Mouse (Mus musculus): ENCODE data around the gene Tnn. TPM values are rescaled to one million over a fixed set of nuclear protein-coding genes. Genes with fewer than 3 reads are reported as not detected.

The Tnn gene
- polyA plus RNA-seq, 1 experiment from 2014 or later = 20.2 TPM

DNA sequence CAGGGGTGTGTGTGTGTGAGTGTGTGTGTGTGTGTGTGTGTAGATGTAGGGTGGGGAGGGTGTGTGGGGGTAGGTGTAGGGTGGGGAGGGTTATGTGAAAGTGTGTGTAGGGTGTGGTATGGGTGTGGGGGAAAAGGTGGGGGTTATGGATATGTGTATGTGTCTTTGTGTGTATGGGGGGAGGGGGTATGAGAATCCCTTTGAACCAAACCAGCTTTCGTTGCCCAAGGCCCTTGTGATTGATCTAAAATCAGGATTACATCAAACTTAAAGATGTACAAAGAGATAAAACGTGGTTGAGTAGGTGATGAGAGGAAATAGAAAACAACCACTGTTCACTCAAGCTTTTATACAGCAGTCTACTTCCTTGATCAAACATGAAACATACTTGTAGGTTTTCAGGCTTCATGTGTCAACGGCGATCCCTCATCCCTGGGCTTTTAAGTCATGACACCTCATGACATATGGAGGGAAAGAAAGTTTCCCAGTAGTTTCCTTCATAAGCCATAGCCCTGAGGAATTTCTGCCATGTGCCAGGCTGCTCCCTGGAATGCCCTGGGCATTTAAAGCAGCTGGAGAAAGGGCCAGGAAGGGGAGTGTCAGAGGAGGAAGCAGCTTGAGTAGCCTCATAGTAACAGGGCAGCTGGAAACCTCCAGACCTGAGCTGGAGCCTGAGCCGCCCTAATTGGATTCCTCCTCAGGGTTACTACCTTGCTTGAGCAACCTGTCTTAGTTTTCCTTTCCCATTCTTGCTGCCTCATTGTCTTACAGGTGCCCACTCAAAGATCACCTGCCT lies 99.7 kb downstream of the Tnn start:
- H3K9me3 ChIP-seq (ENCODE audit: control insufficient read depth, low read depth, low read length) = no peaks in the 10 kb centered on the region
- H3K36me3 ChIP-seq (ENCODE audit: control insufficient read depth, insufficient read depth, low read length) = no peaks in the 10 kb centered on the region
- no peak overlapping the region for H3K4me3 ChIP-seq (ENCODE audit: low read depth, low read length)
- H3K9ac ChIP-seq (replicated peaks; ENCODE audit: low read depth, low read length) = no peak overlapping the region
- no peak overlapping the region for H3K4me2 ChIP-seq (replicated peaks; ENCODE audit: low read depth, low read length)
- H3K4me1 ChIP-seq (ENCODE audit: control insufficient read depth, insufficient read depth, low read length) = no peaks in the 10 kb centered on the region
- ATAC-seq (ENCODE audit: insufficient number of reproducible peaks, insufficient read depth, low FRiP score, low read depth) = no peak
- WGBS = 67% methylated on average over 5 of the region's 5 CpGs
- H3K27me3 ChIP-seq (ENCODE audit: control insufficient read depth, insufficient read depth, low read length) = no peaks in the 10 kb centered on the region
- H3K27ac ChIP-seq (ENCODE audit: low read length) = no peak overlapping the region

DNA sequence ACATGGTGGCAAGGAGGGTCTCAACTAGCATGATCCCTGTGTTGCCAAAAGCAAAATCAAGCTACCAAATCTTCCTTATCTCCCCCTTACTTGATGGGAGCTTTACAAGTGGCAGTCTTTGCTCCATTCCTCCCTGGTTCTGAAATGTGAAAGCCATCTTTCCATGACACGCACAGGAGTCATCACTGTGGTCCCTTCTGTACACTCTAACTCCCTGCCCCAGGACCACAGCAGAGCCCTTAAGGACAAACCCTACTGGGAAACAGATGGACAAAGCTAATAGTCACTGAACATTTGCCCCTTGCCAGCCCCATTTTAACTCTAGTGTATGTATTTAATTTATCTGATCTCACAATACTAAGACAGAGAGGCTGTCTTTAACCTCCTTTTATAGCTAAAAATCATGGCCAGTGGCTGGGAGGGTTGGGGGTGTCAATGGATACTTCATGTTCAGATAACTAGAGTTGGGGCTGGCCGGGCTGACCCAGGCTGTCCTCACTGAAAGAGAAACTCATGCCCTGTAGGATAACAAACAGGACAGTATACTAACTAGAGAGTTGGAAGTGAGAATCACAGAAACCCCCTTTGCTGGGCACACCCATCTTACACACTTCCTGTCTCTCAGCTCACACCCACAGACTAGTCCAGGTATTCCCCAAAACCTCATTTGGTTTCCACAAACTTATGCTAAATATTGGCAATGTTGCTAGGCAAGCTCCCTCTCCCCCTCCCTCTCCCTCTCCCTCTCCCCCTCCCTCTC lies 100.6 kb downstream of the Tnn start:
- Histone ChIP-seq H3K9me3 (ENCODE audit: control insufficient read depth, low read depth, low read length) (no peaks in the 10 kb centered on the region), H3K27me3 (ENCODE audit: control insufficient read depth, insufficient read depth, low read length) (no peaks in the 10 kb centered on the region), H3K4me1 (ENCODE audit: control insufficient read depth, insufficient read depth, low read length) (no peaks in the 10 kb centered on the region), H3K9ac (replicated peaks; ENCODE audit: low read depth, low read length) (no peak overlapping the region), H3K4me2 (replicated peaks; ENCODE audit: low read depth, low read length) (no peak overlapping the region), H3K27ac (ENCODE audit: low read length) (no peak overlapping the region), H3K4me3 (ENCODE audit: low read depth, low read length) (no peak overlapping the region), H3K36me3 (ENCODE audit: control insufficient read depth, insufficient read depth, low read length) (no peaks in the 10 kb centered on the region)
- no peak for ATAC-seq (ENCODE audit: insufficient number of reproducible peaks, insufficient read depth, low FRiP score, low read depth)
- 87% methylated on average over 2 of the region's 2 CpGs for WGBS

DNA sequence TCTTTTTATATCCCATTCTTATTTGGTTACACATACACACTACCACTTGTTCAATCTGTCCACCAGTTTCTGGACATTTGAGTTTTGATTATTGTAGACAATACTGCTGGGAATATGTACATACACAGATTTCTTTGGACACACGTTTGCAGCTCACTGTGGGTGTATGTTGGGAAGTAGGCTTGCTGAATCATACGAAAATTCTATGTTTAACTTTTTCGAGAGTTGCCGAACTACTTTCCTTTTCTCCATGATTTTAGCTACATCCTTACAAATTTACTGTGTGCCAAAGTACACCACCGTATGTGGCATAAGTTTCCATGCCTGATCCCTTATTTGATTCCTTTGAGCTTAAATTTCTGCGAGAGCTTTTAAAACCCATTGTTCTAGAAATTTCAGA lies 102.5 kb downstream of the Tnn start:
- Histone ChIP-seq H3K9me3 (ENCODE audit: control insufficient read depth, low read depth, low read length) (no peaks in the 10 kb centered on the region), H3K27me3 (ENCODE audit: control insufficient read depth, insufficient read depth, low read length) (no peaks in the 10 kb centered on the region), H3K4me1 (ENCODE audit: control insufficient read depth, insufficient read depth, low read length) (no peaks in the 10 kb centered on the region), H3K36me3 (ENCODE audit: control insufficient read depth, insufficient read depth, low read length) (no peaks in the 10 kb centered on the region), H3K4me2 (replicated peaks; ENCODE audit: low read depth, low read length) (no peak overlapping the region), H3K27ac (ENCODE audit: low read length) (no peak overlapping the region), H3K4me3 (ENCODE audit: low read depth, low read length) (no peak overlapping the region), H3K9ac (replicated peaks; ENCODE audit: low read depth, low read length) (no peak overlapping the region)
- no peak for ATAC-seq (ENCODE audit: insufficient number of reproducible peaks, insufficient read depth, low FRiP score, low read depth)
- 90% methylated on average over 6 of the region's 6 CpGs for WGBS

DNA sequence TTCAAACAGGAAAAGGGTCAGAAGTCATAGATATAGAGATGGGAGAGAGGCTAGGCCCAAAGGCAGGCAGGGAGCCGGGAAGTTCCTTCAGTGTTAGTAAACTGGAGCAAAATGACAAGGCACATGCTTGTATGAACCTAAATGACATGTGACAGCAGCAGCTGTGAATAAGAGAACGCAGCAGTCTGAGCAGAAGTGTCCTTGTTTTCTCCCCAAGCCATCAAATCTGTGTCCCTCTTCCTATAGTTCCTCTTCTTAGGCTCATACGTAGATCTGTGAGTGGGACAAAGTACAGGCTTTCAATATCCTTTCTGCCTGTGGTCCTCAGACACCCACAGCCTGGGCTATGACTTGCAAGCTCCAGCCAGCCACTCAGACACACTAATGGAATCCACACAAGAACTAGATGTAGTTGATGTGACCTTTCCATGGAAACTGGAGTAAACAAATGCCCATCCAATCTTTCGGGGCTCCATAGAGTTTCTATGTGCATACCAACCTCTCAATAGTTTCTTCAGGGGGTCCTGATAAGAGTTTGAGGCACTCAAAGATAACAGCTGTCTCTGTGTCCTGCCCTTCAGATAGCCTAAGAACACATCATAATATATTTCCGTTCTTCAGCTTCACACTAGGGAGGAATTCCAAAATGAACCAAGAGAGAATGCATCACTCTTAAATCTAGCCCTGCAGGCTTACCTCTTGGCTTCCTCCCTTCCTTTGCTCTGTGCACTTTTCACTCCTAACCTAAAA lies 104.1 kb downstream of the Tnn start:
- Histone ChIP-seq H3K4me2 (replicated peaks; ENCODE audit: low read depth, low read length) (no peak overlapping the region), H3K36me3 (ENCODE audit: control insufficient read depth, insufficient read depth, low read length) (no peaks in the 10 kb centered on the region), H3K9me3 (ENCODE audit: control insufficient read depth, low read depth, low read length) (no peaks in the 10 kb centered on the region), H3K9ac (replicated peaks; ENCODE audit: low read depth, low read length) (no peak overlapping the region), H3K4me1 (ENCODE audit: control insufficient read depth, insufficient read depth, low read length) (no peaks in the 10 kb centered on the region), H3K27me3 (ENCODE audit: control insufficient read depth, insufficient read depth, low read length) (no peaks in the 10 kb centered on the region), H3K27ac (ENCODE audit: low read length) (no peak overlapping the region), H3K4me3 (ENCODE audit: low read depth, low read length) (no peak overlapping the region)
- 68% methylated on average over 5 of the region's 5 CpGs for WGBS
- no peak for ATAC-seq (ENCODE audit: insufficient number of reproducible peaks, insufficient read depth, low FRiP score, low read depth)

DNA sequence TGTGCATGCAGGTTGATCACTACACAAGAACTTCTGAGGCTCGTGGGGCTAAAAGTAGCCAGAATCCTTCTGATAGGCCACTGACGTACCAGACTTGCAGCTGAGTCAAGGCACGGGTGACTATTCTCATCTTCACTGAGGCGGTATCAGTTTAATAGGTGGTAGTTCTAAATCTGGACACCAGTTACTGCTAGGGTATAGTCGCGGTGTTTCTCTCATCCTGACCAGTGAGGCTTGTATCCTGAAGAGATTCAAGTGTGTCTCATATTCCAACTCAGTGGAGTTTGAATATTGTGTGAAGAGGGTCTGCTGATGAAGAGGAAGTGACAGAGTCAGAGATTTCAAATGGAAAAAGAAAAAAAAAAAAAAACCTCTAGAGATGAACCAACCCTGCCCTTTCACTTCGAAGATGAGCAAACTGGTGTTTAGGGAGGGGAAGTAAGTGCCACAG lies 105.9 kb downstream of the Tnn start:
- 86% methylated on average over 7 of the region's 7 CpGs for WGBS
- H3K27me3 ChIP-seq (ENCODE audit: control insufficient read depth, insufficient read depth, low read length) = no peaks in the 10 kb centered on the region
- no peaks in the 10 kb centered on the region for H3K36me3 ChIP-seq (ENCODE audit: control insufficient read depth, insufficient read depth, low read length)
- no peak overlapping the region for H3K4me2 ChIP-seq (replicated peaks; ENCODE audit: low read depth, low read length)
- H3K9ac ChIP-seq (replicated peaks; ENCODE audit: low read depth, low read length) = no peak overlapping the region
- peaks cover 6% of the 10 kb centered on the region; the same call in 1 of the 2 replicates for H3K4me1 ChIP-seq (ENCODE audit: control insufficient read depth, insufficient read depth, low read length)
- H3K27ac ChIP-seq (ENCODE audit: low read length) = no peak overlapping the region
- H3K4me3 ChIP-seq (ENCODE audit: low read depth, low read length) = no peak overlapping the region
- H3K9me3 ChIP-seq (ENCODE audit: control insufficient read depth, low read depth, low read length) = no peaks in the 10 kb centered on the region
- no peak for ATAC-seq (ENCODE audit: insufficient number of reproducible peaks, insufficient read depth, low FRiP score, low read depth)

DNA sequence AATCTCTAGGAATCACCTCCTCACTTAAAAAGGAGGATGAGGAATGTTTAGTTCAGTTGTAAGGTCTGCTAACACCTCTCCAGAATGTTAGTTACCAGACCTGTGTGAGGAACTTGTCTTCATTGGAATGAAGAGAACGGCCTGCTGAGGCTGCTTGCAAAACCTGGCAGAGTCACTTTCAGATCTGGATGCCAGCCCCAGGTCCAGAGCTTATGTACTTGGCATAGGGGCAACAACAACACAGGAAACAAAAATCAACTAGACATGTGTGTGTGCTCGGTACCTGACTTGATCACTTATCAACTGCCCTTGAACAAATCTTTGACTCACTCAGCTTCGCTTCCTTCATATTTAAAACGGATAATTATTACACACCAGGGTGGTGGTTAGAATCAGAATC lies 106.6 kb downstream of the Tnn start:
- H3K4me3 ChIP-seq (ENCODE audit: low read depth, low read length) = no peak overlapping the region
- H3K4me2 ChIP-seq (replicated peaks; ENCODE audit: low read depth, low read length) = no peak overlapping the region
- no peaks in the 10 kb centered on the region for H3K27me3 ChIP-seq (ENCODE audit: control insufficient read depth, insufficient read depth, low read length)
- ATAC-seq (ENCODE audit: insufficient number of reproducible peaks, insufficient read depth, low FRiP score, low read depth) = no peak
- no peaks in the 10 kb centered on the region for H3K9me3 ChIP-seq (ENCODE audit: control insufficient read depth, low read depth, low read length)
- H3K4me1 ChIP-seq (ENCODE audit: control insufficient read depth, insufficient read depth, low read length) = peaks cover 6% of the 10 kb centered on the region; the same call in 1 of the 2 replicates
- no peaks in the 10 kb centered on the region for H3K36me3 ChIP-seq (ENCODE audit: control insufficient read depth, insufficient read depth, low read length)
- H3K27ac ChIP-seq (ENCODE audit: low read length) = no peak overlapping the region
- no peak overlapping the region for H3K9ac ChIP-seq (replicated peaks; ENCODE audit: low read depth, low read length)
- WGBS = 90% methylated on average over 4 of the region's 4 CpGs

DNA sequence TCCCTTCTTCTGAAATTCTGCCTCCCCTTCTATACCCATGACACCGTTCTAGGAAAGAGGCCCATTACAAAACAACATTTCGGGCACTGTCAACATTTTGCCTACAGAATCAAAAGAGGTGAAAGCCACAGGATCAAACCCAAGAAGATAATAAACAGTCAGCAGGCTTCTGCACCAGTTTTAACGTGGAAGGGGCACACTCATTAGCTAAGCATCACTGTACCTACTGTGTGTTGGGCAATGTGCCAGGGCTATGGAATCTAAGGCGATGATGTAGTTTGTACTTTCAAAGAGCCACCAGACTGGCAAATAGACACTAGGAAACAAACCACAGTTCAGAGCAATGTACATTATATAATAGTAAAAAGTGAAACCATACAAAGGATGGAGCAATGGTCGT lies 107.4 kb downstream of the Tnn start:
- no peak overlapping the region for H3K4me2 ChIP-seq (replicated peaks; ENCODE audit: low read depth, low read length)
- no peak for ATAC-seq (ENCODE audit: insufficient number of reproducible peaks, insufficient read depth, low FRiP score, low read depth)
- no peak overlapping the region for H3K27ac ChIP-seq (ENCODE audit: low read length)

DNA sequence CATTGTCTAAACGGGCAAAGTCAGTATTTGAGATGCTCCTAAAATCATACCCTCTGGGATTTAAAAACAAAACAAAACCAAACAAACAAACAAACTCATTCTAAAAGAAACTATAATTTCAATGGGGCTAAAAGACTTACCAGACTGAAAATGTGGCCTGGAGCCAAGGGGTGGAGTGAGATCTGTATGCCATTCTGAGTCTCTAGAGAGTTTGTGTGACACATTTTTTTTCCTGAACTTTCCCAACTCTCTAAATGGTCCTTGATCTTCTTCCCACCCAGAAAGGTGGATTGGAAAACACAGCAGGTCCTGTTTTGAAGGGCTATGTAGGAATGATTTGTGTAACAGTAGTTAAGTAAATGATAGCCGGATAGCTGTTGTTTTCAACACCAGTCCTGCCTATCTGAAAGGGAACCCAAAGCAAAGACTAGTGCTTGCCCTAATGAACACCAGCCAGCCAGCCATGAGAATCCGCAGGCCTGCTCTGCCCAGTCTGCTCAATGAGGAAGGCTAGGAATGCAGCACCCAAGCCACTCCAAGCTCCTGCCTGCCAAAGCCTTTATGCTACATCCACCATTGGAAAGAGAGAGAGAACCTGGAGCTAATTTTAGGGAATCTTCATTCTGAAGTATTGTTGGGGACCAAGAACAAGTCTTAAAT lies 108.2 kb downstream of the Tnn start:
- peak overlapping the region; percentile 36; the same call in 1 of the 2 replicates for H3K9ac ChIP-seq (replicated peaks; ENCODE audit: low read depth, low read length)
- WGBS = 58% methylated on average over 3 of the region's 3 CpGs
- peak overlapping the region; percentile 79 for H3K4me2 ChIP-seq (replicated peaks; ENCODE audit: low read depth, low read length)
- no peak for ATAC-seq (ENCODE audit: insufficient number of reproducible peaks, insufficient read depth, low FRiP score, low read depth)
- H3K4me3 ChIP-seq (ENCODE audit: low read depth, low read length) = peak overlapping the region; percentile 26
- no peaks in the 10 kb centered on the region for H3K9me3 ChIP-seq (ENCODE audit: control insufficient read depth, low read depth, low read length)
- no peaks in the 10 kb centered on the region for H3K27me3 ChIP-seq (ENCODE audit: control insufficient read depth, insufficient read depth, low read length)
- H3K27ac ChIP-seq (ENCODE audit: low read length) = no peak overlapping the region
- H3K36me3 ChIP-seq (ENCODE audit: control insufficient read depth, insufficient read depth, low read length) = no peaks in the 10 kb centered on the region
- peaks cover 6% of the 10 kb centered on the region; the same call in 1 of the 2 replicates for H3K4me1 ChIP-seq (ENCODE audit: control insufficient read depth, insufficient read depth, low read length)

More for the DNA sequence above, 107.4 kb downstream of the Tnn start:
- 87% methylated on average over 5 of the region's 5 CpGs for WGBS
- peaks cover 6% of the 10 kb centered on the region; the same call in 1 of the 2 replicates for H3K4me1 ChIP-seq (ENCODE audit: control insufficient read depth, insufficient read depth, low read length)
- no peaks in the 10 kb centered on the region for H3K27me3 ChIP-seq (ENCODE audit: control insufficient read depth, insufficient read depth, low read length)
- H3K9me3 ChIP-seq (ENCODE audit: control insufficient read depth, low read depth, low read length) = no peaks in the 10 kb centered on the region
- H3K9ac ChIP-seq (replicated peaks; ENCODE audit: low read depth, low read length) = no peak overlapping the region
- no peaks in the 10 kb centered on the region for H3K36me3 ChIP-seq (ENCODE audit: control insufficient read depth, insufficient read depth, low read length)
- H3K4me3 ChIP-seq (ENCODE audit: low read depth, low read length) = no peak overlapping the region
